Mouse (Mus musculus) liver, adult 2 months (tissue): ENCODE measurements around the gene Dnajc27. TPM values are rescaled to one million over a fixed set of nuclear protein-coding genes. Genes with fewer than 3 reads are reported as not detected.

Experiments used
- DNase-seq: peaks from one replicate; pipeline ENCODE4 v3.0.0-alpha.2; 2011; ENCODE audit warnings: low read depth, low spot score; ENCODE audit errors: extremely low read depth
- H3K27ac ChIP-seq: fragments of 200-500 bp; replicated peaks from 2 replicates; pipeline ENCODE4 v1.5.1; 2012; ENCODE audit warnings: low read depth, mild to moderate bottlenecking, control low read depth, inconsistent platforms, low read length; ENCODE audit not compliant: insufficient read depth
- H3K27me3 ChIP-seq: fragments of 200-500 bp; 2 replicates; pipeline ENCODE4 v1.6.1; 2012; ENCODE audit warnings: mild to moderate bottlenecking, moderate library complexity, low read length, inconsistent platforms; ENCODE audit not compliant: control insufficient read depth, insufficient read depth
- H3K36me3 ChIP-seq: fragments of 200-500 bp; 2 replicates; pipeline ENCODE4 v1.6.1; 2012; ENCODE audit warnings: low read length, inconsistent platforms; ENCODE audit not compliant: control insufficient read depth, insufficient read depth
- H3K4me1 ChIP-seq: fragments of 200-500 bp; 2 replicates; pipeline ENCODE4 v1.6.1; 2011; ENCODE audit warnings: low read length; ENCODE audit not compliant: control insufficient read depth, insufficient read depth
- H3K4me3 ChIP-seq: fragments of 200-500 bp; 2 replicates; pipeline ENCODE4 v1.5.1; 2011; ENCODE audit warnings: low read depth, mild to moderate bottlenecking, control low read depth, low read length, moderate library complexity; ENCODE audit not compliant: insufficient read depth
- H3K79me2 ChIP-seq: fragments of 200-500 bp; 2 replicates; pipeline ENCODE4 v1.6.1; 2012; ENCODE audit warnings: inconsistent platforms, mild to moderate bottlenecking, low read length, moderate library complexity; ENCODE audit not compliant: control insufficient read depth, insufficient read depth
- H3K9ac ChIP-seq: fragments of 200-500 bp; 2 replicates; pipeline ENCODE4 v1.6.1; 2012; ENCODE audit warnings: low read depth, mild to moderate bottlenecking, control low read depth, inconsistent platforms, low read length
- CTCF ChIP-seq: fragments of 200-500 bp; IDR thresholded peaks from 2 replicates; pipeline ENCODE4 v1.5.1; 2011; ENCODE audit warnings: low read depth, low read length, control low read depth
- POLR2A ChIP-seq: fragments of 200-500 bp; IDR thresholded peaks from 2 replicates; pipeline ENCODE4 v1.6.1; 2011; ENCODE audit warnings: low read length, control low read depth; ENCODE audit not compliant: insufficient read depth; ENCODE audit errors: extremely low read depth
- WGBS: fragments of 180-500 bp; shearing (Covaris S2); methylation state at CpG from one replicate; pipeline ENCODE4 v1.1.7; 2018; 5-methylcytosine and 5-hydroxymethylcytosine counted together
- polyA plus RNA-seq: library from polyadenylated mRNA; depleted of rRNA; stranded (reverse); fragments of >200 nt; gene quantifications from 2 replicates; pipeline ENCODE4 v1.2.3, GENCODE M21; 2012
- total RNA-seq: library from RNA; depleted of rRNA; stranded (reverse); fragments of >200 nt; gene quantifications from 2 replicates; pipeline ENCODE4 v1.2.3, GENCODE M21; 2014

The Dnajc27 gene
- total and polyA plus RNA-seq, 2 experiments = 0.46 to 0.54 TPM

- DNase-seq = no peak
- Histone ChIP-seq H3K79me2 (no peaks in the 10 kb centered on the region), H3K27me3 (no peaks in the 10 kb centered on the region), H3K36me3 (no peaks in the 10 kb centered on the region), H3K9ac (no peak overlapping the region), H3K4me3 (no peak overlapping the region), H3K4me1 (no peaks in the 10 kb centered on the region), H3K27ac (no peak overlapping the region)
- TF ChIP-seq POLR2A = no peak
- no peak for TF ChIP-seq CTCF
- 77% methylated on average over 4 of the region's 4 CpGs for WGBS
Observed at GRCm38 (mm10) chr12:4059683-4060082, 22.7 kb upstream of the Dnajc27 start.

DNA sequence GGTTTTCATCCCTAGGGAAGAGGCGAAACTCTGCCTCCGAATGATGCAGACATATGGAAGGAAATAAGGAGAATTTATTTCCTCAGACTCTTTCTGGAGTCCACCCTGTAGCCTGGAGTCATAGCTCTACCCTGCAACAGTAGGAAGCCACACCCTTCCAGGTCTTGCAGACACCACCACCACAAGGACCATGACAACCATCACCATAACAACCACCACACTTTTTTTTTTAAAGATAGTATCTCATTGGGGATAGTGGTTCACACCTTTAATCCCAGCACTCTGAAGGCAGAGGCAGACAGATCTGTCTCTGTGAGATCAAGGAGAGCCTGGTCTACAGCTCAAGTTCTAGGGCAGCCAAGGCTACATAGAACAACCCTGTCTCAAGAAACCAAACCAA is 16.9 kb upstream of the Dnajc27 start:
- DNase-seq = no peak
- WGBS = 93% methylated on average over 2 of the region's 2 CpGs

DNA sequence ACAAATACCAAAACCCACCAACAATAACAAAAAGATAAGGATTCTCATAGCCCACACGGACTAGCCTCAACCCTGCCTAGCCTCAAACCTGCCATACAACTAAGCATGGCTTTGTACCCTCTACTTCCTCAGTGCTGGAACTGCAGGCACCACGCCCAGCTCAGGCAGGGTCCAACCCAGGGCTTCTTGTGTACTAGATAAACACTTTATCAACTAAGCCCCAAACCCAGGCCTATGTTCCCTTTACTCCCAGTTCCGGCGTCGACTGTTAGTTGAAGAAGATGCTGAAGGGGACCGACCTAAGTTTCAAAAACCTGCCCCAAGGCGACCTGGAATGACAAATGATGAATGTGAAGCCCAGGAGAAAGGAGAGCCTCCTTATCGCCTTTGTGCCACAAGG is 16.4 kb upstream of the Dnajc27 start:
- no peak overlapping the region for H3K9ac ChIP-seq
- DNase-seq = no peak
- no peaks in the 10 kb centered on the region for H3K36me3 ChIP-seq
- no peak overlapping the region for H3K4me3 ChIP-seq
- H3K79me2 ChIP-seq = no peaks in the 10 kb centered on the region
- H3K4me1 ChIP-seq = no peaks in the 10 kb centered on the region
- WGBS = 65% methylated on average over 8 of the region's 8 CpGs
- peaks cover 4% of the 10 kb centered on the region; the same call in 1 of the 2 replicates for H3K27me3 ChIP-seq
- TF ChIP-seq POLR2A (no peak), CTCF (no peak)
- H3K27ac ChIP-seq = no peak overlapping the region

More for the DNA sequence above, 16.9 kb upstream of the Dnajc27 start:
- no peak for TF ChIP-seq POLR2A
- TF ChIP-seq CTCF = no peak
- Histone ChIP-seq H3K9ac (no peak overlapping the region), H3K4me1 (no peaks in the 10 kb centered on the region), H3K27me3 (peaks cover 4% of the 10 kb centered on the region; the same call in 1 of the 2 replicates), H3K36me3 (no peaks in the 10 kb centered on the region), H3K27ac (no peak overlapping the region), H3K79me2 (no peaks in the 10 kb centered on the region), H3K4me3 (no peak overlapping the region)

DNA sequence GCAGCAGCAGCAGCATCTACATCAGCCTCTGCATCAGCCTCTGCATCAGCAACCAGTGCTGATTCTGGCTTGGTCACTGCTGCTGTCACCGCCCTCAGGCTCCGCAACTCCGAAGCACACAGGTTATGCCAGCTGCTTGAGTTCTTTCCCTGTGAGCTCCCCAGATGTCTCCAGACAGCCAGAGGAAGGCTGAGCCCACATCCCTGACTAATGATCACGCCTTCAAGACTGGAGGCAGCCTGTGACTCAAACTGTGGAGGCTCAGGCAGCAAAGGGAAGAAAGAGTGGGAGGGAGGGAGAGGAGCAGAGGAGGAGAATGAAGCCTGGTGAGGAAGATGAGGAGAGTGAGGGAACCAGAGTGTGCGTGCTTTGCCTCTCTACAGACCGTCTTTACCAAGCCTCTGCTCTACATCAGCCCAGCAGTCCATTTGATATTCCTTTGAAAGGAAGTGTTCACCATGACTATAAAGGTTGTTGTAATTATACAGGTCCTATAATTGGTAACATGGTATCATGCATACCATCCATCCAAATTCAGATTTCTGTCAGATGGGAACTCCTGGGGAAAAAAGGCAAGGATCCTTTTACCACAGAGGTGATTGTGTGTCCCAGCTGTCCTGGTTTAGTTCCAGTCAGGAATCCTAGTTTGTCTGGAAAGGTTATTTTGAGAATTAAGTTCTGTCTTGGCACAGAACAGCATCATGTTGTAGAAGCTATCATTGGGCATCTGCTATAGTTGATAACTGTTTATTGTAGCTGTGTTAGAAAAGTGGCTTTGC is 15.5 kb upstream of the Dnajc27 start:
- DNase-seq = no peak
- TF ChIP-seq POLR2A (no peak), CTCF (no peak)
- no peaks in the 10 kb centered on the region for H3K36me3 ChIP-seq
- no peaks in the 10 kb centered on the region for H3K4me1 ChIP-seq
- no peak overlapping the region for H3K27ac ChIP-seq
- H3K79me2 ChIP-seq = no peaks in the 10 kb centered on the region
- H3K27me3 ChIP-seq = peaks cover 4% of the 10 kb centered on the region; the same call in 1 of the 2 replicates
- no peak overlapping the region for H3K4me3 ChIP-seq
- H3K9ac ChIP-seq = no peak overlapping the region
- 80% methylated on average over 6 of the region's 6 CpGs for WGBS

- Histone ChIP-seq H3K9ac (no peak overlapping the region), H3K79me2 (no peaks in the 10 kb centered on the region), H3K27ac (no peak overlapping the region), H3K27me3 (peaks cover 4% of the 10 kb centered on the region; the same call in 1 of the 2 replicates), H3K4me1 (no peaks in the 10 kb centered on the region), H3K4me3 (no peak overlapping the region), H3K36me3 (no peaks in the 10 kb centered on the region)
- no peak for TF ChIP-seq POLR2A
- TF ChIP-seq CTCF = no peak
- WGBS = 76% methylated on average over 4 of the region's 4 CpGs
- no peak for DNase-seq
Observed at GRCm38 (mm10) chr12:4068551-4068950, 13.8 kb upstream of the Dnajc27 start.

DNA sequence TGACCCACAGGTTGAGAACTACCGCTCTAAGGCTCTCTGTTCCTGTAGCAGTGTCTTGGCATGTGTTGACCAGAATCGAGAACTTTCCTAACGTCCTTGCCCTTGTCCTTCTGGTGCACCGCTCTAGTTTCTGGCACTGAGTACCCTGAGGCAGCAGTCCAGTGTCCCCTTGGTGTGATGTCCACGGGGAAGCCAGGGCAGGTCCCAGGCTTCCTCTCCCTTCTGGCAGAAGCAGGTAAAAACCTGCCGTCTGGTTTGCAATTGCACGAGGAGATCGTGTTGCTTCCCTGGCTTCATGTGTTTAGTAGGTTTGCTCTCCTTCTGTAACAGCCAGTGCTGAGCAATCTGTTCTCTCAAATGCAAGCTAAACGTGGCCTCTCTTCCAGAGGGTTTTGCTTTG is 10.7 kb upstream of the Dnajc27 start:
- Histone ChIP-seq H3K4me3 (no peak overlapping the region), H3K36me3 (no peaks in the 10 kb centered on the region), H3K9ac (no peak overlapping the region), H3K27me3 (peaks cover 2% of the 10 kb centered on the region; the same call in 1 of the 2 replicates), H3K4me1 (no peaks in the 10 kb centered on the region), H3K27ac (no peak overlapping the region), H3K79me2 (no peaks in the 10 kb centered on the region)
- no peak for DNase-seq
- TF ChIP-seq POLR2A (no peak), CTCF (no peak)
- WGBS = 76% methylated on average over 9 of the region's 9 CpGs
